Mouse (Mus musculus) layer of hippocampus, postnatal 36 days (tissue): ENCODE data around the gene Adora1. TPM values are rescaled to one million over a fixed set of nuclear protein-coding genes. Genes with fewer than 3 reads are reported as not detected.

ENCODE experiments used
- DNase-seq, 2 experiments: peaks; one replicate each; pipeline ENCODE4 v3.0.0; 2022
- total RNA-seq, 2 experiments: library from RNA; stranded (reverse); gene quantifications; 2 replicates each; pipeline ENCODE4 v1.2.3; 2021

Gene Adora1
- total RNA-seq, 2 experiments from 2014 or later, result 216 to 224 TPM

DNA sequence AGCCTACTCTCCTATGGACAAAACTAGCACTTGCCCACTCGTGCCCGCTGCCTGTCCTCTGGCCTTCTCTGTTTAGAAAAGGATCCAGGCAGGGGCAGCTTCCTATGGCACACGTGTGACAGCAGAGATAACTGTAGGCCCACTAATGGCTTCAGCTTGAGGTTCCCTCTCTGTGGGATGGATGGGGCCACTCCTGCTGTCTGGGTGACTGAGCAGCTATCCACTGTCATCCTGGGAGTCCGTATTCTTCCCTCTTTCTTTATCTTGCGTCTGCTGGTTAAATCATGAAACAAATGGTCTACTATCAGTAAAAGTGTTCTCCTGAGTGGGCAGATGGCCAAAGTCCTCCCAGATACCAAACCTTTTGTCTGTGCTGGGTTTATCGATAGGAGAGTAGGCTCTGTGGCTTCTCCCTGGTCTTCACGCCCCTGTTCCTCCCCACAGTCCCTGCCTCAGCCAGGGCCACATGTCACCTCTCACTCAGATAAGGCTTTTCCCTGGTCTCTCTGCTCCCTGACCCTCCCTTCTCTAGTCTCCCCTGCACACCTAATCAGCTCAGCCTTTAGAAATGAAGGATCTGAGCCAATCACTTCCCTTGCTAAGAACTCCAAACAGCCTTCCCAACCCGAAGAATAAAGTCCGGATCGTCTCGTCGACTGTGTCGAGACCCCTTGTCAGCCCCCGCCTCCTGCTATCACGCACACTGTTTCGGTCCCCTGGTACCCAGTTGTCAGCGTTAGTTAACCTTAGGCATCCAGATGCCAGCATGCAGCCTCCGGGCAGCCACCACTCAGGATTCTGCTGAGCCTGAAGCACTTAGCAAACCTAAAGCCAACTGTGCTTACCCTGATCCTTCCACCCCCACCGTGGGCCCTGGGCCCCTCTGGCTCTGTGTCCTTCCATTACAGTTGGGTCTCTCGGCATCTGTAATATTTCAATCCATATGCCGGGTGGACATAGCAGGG is 82.3 kb downstream of the Adora1 start:
- no peak for DNase-seq

DNA sequence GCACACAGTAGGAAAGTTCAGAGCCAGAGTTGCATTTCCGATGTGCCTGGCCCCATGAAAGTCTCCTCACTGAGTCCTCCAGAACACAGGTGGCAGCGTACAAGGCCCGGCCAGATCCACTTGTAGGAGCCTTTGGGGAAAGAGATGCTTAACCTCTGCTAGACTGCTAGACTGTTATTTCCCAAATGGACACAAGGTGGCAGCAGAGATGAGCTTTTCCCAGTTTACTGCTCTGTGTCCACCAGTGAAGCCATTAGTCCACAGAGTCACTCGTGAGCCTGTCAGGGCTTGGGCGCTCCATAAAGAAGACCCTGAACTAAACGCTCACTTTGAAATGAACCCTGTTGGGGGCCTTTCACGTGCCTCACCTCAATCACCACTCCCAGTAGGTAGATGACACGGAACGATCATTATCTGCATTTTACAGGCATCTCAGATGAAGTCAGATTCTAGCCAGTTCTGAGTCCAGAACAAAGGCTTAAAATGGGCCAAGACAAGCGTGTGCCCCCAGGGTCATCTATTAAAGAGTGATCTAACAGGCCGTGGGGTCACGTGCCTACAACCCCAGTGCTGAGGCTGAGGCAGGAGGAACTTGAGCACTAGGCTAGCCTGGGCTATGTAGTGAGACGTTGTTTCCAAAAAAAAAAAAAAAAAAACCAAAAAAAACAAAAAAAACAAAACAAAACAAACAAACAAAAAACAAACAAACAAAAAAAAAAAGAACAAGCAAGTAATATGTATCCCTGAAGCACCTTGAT is 83.4 kb downstream of the Adora1 start:
- DNase-seq, result peak; percentile 61 to 73

DNA sequence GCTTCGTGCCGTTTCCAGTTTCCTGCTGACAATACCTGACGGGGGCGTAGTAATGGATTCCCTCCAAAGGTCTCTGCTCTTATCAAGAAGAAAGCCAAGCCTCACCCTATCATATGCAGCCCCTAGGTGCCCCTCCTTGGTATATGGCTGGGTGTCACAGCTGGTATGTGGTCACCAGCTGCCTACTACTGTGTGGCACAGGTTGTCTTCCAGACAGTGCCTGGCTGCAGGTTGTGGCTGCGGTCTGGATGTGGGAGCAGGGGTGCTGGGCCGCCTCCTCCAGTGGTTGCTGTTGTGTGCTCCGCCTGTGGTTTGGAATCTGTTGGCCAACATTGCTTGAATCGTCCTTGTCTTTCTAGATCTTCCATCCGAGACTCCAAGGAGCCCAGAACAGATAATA is 84.5 kb downstream of the Adora1 start:
- DNase-seq, result no peak

DNA sequence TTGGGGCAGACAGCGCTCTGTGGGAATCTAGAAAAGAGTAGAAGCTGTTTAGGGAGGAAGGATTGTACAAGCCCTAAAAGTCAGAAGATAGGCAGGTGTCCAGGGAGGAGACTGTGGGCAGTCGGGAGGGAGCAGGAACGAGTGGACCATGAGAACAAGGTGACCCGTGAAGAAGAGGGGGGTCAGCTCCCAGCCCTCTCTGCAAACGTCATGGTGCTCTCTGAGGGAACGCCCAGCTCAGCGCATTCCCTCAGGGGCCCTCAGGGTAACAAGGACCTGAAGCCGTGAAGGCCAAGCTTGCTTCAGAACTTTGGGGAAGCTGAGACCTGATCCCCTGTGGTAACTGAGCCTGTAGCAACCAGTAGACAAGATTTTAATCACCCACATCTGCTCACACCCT is 85.2 kb downstream of the Adora1 start:
- no peak for DNase-seq

Other genes with a start within 250 kb of the Adora1 start
- gene Fmod, start 198.2 kb downstream of the Adora1 start, total RNA-seq, result 1 to 10 TPM; 4.0 to 7.8 TPM
- 10 to 100 TPM; 18.7 to 18.9 TPM for gene Btg2, start 156.3 kb downstream of the Adora1 start, total RNA-seq
- not detected for gene Chit1, start 124.2 kb downstream of the Adora1 start, total RNA-seq
- 10 to 100 TPM; 11.3 to 13.8 TPM for gene Chil1, start 53.3 kb downstream of the Adora1 start, total RNA-seq
- gene Mybph, start 42.0 kb downstream of the Adora1 start, total RNA-seq, result under 1 TPM; 0.28 to 0.30 TPM
- gene Myog, start 54.6 kb upstream of the Adora1 start, total RNA-seq, result not detected
- 10 to 100 TPM; 68.8 to 70.0 TPM for gene Ppfia4, start 97.5 kb upstream of the Adora1 start, total RNA-seq
- gene Tmem183a, start 126.5 kb upstream of the Adora1 start, total RNA-seq, result 10 to 100 TPM; 70.5 to 75.0 TPM
- not detected for gene 4933406M09Rik, start 150.5 kb upstream of the Adora1 start, total RNA-seq
- 10 to 100 TPM; 27.2 to 29.4 TPM for gene Cyb5r1, start 170.1 kb upstream of the Adora1 start, total RNA-seq
- 10 to 100 TPM; 57.5 to 57.7 TPM for gene Adipor1, start 179.9 kb upstream of the Adora1 start, total RNA-seq
- gene Klhl12, start 220.1 kb upstream of the Adora1 start, total RNA-seq, result 10 to 100 TPM; 43.8 to 44.9 TPM